Mouse (Mus musculus): ENCODE data around the gene Irf8. TPM values are rescaled to one million over a fixed set of nuclear protein-coding genes. Genes with fewer than 3 reads are reported as not detected.
"Not testable (repeated sequence)": the region's sequence is repeated elsewhere in the genome, so short reads cannot be mapped to it uniquely, and the experiment has no call there.

The Irf8 gene
- polyA plus RNA-seq, 1 experiment from 2014 or later: 12.6 TPM

DNA sequence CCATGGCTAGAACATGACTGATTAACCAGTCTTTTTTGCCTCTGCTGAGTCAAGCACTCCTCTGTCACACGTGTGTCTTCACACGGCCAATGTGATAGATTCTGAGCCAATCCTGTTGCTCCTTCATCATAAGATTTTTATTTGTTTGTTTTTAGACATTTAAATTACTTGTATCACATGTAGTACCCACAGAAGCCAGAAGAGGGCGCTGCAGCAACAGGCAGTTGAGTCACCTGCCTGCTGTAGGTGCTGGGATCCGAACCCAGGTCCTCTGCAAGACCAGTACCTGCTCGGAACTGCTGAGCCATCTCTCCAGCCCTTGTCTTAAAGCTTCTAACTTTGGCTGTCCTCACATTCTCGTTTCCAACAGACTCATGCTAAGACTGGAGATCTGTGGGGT lies 13.1 kb upstream of the Irf8 start:
- no peak for ATAC-seq (replicated peaks; ENCODE audit: insufficient number of reproducible peaks, insufficient read depth, low FRiP score, low read depth)
- Histone ChIP-seq H3K9me3 (replicated peaks) (no peaks in the 10 kb centered on the region), H3K4me3 (no peak overlapping the region), H3K9ac (no peak overlapping the region), H3K4me1 (replicated peaks) (0 out of 2 replicates have a peak, but pooled peaks cover 3% of the 10 kb centered on the region), H3K27ac (no peak overlapping the region), H3K27me3 (0 out of 2 replicates have a peak, but pooled peaks cover 3% of the 10 kb centered on the region), H3K4me2 (no peak overlapping the region), H3K36me3 (no peaks in the 10 kb centered on the region)
- WGBS: 62% methylated on average over 6 of the region's 6 CpGs

DNA sequence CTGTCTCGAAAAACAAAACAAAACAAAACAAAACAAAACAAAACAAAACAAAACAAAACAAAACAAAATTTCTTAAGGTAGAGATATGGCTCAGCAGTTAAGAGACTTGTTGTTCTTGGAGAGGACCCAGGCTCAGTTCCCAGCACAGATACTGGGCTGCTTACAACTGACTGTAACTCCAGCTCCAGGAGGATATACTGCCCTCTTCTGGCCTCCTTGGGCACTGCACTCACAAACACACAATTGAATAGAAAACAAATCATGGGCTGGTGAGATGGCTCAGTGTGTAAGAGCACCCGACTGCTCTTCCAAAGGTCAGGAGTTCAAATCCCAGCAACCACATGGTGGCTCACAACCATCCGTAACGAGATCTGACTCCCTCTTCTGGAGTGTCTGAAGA lies 12.1 kb upstream of the Irf8 start:
- not testable (repeated sequence) for H3K27me3 ChIP-seq; H3K27ac ChIP-seq; H3K4me3 ChIP-seq; ATAC-seq (replicated peaks; ENCODE audit: insufficient number of reproducible peaks, insufficient read depth, low FRiP score, low read depth); H3K36me3 ChIP-seq; H3K4me2 ChIP-seq; H3K9me3 ChIP-seq (replicated peaks); H3K4me1 ChIP-seq (replicated peaks); H3K9ac ChIP-seq
- WGBS: 96% methylated on average over 4 of the region's 4 CpGs

DNA sequence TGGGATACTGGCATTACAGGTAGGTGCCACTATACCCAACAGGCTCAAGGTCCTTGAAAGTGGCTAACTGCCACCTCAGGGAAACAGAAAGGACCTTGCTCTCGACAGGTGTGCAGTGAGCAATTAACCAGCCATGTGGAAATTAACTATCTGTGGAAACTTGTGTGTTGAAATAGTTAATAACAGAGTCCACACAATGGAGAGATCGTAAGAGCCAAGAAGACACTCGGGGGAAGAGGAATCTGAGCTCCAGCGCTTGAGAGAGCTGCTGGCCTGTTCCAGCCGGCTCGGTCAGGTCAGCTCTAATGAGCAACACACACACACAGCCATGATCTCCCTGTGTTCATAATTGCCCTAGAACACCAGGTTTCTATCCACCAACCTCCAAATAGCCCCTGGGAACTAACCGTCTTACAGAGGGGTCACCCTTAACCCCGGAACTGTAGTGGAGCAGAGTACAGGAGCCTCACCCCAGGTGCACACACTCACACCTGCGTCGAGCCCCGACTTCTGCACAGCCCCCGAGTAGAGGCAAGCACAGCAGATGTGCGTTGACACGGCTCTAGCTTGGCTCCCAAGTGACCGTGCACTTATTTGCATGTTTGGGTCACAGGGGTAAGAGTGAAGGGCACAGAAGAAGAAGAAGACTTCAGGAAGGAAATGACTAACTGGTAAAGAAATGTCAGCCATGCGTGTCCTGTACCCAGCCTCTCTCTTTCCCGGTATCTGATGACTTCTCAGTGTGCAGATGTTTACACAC lies 11.2 kb upstream of the Irf8 start:
- Histone ChIP-seq H3K4me3 (no peak overlapping the region), H3K9ac (no peak overlapping the region), H3K36me3 (no peaks in the 10 kb centered on the region), H3K9me3 (replicated peaks) (no peaks in the 10 kb centered on the region), H3K4me2 (no peak overlapping the region), H3K4me1 (replicated peaks) (no peaks in the 10 kb centered on the region), H3K27me3 (0 out of 2 replicates have a peak, but pooled peaks cover 3% of the 10 kb centered on the region), H3K27ac (no peak overlapping the region)
- ATAC-seq (replicated peaks; ENCODE audit: insufficient number of reproducible peaks, insufficient read depth, low FRiP score, low read depth): no peak
- 65% methylated on average over 17 of the region's 17 CpGs for WGBS

DNA sequence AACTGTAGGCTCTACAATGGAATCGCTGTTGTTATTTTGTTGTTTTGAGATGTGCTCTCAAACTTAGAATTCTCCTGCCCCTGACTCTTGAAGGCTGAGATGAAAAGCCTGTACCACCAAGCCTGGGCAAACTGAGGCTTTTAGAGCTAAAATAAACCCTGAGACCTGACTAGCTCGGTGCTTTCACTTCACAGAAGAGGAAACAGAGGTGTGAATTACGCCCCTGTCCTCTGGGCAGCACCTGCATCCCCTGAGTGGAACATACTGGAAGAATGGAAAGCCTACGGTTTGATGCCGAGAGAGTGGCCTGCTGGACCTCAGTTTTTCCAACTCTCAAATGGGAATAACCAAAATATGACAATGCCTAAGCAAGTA lies 10.6 kb upstream of the Irf8 start:
- ATAC-seq (replicated peaks; ENCODE audit: insufficient number of reproducible peaks, insufficient read depth, low FRiP score, low read depth): no peak
- Histone ChIP-seq H3K4me3 (no peak overlapping the region), H3K9ac (no peak overlapping the region), H3K4me1 (replicated peaks) (no peaks in the 10 kb centered on the region), H3K27me3 (0 out of 2 replicates have a peak, but pooled peaks cover 5% of the 10 kb centered on the region), H3K27ac (no peak overlapping the region), H3K9me3 (replicated peaks) (no peaks in the 10 kb centered on the region), H3K4me2 (no peak overlapping the region), H3K36me3 (no peaks in the 10 kb centered on the region)
- 69% methylated on average over 5 of the region's 5 CpGs for WGBS

DNA sequence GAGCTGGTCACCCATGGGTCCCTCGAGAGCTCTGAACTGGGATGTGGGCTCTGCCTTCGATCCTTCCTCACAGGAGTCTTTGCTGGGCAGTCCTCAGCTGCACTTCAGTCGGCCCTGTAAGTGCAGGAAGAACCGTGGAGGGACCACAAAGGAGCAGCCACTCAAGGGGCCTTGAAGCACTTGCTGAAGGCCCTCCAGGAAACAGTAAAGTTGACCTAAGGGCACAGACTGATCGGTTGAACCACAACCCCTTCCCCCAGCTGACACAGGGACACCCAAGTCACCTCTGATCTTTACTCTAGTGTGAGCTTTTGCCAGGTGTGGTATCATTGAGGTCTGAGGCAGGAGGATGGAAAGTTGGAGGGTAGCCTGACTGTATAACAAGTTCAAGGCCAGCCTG lies 10.1 kb upstream of the Irf8 start:
- Histone ChIP-seq H3K4me1 (replicated peaks) (no peaks in the 10 kb centered on the region), H3K9me3 (replicated peaks) (no peaks in the 10 kb centered on the region), H3K4me2 (no peak overlapping the region), H3K27me3 (0 out of 2 replicates have a peak, but pooled peaks cover 6% of the 10 kb centered on the region), H3K9ac (no peak overlapping the region), H3K36me3 (no peaks in the 10 kb centered on the region), H3K27ac (no peak overlapping the region), H3K4me3 (no peak overlapping the region)
- 59% methylated on average over 5 of the region's 5 CpGs for WGBS
- ATAC-seq (replicated peaks; ENCODE audit: insufficient number of reproducible peaks, insufficient read depth, low FRiP score, low read depth): no peak

DNA sequence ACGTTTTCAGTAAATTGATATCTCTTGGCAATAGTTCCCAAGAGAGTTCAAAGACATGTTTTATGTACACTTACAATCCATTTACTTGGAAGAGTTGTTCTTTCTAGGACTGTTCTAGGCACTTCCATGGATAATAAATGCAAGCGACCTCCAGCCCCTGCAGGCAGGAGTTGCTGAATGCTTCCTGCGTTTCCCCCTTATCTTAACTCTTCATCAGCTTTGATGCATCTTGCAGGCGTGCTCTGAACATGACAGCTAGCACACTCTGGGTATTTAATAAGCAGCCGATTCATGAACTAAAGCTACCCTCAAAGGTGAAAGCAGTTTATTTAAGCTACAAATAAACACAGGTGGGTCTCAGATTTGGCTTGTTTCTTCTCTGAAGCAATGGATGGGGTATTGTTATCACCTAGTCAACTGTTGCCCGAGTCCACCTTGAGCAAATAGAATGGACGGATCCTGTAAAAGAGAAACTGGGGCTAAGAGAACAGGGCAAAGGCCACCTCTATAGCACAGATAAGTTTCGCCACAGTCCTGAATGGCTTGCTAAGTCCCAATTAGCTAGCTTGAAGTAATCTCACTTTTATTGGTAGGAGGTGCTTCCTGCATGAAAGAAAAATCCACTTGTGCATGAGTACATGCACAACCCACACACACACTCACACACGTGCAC lies 7.5 kb upstream of the Irf8 start:
- Histone ChIP-seq H3K4me2 (no peak overlapping the region), H3K4me1 (replicated peaks) (no peaks in the 10 kb centered on the region), H3K27me3 (peaks cover 11% of the 10 kb centered on the region; the same call in 1 of the 2 replicates), H3K9me3 (replicated peaks) (no peaks in the 10 kb centered on the region), H3K36me3 (no peaks in the 10 kb centered on the region), H3K4me3 (no peak overlapping the region), H3K9ac (no peak overlapping the region), H3K27ac (no peak overlapping the region)
- WGBS: 54% methylated on average over 9 of the region's 9 CpGs
- ATAC-seq (replicated peaks; ENCODE audit: insufficient number of reproducible peaks, insufficient read depth, low FRiP score, low read depth): no peak

DNA sequence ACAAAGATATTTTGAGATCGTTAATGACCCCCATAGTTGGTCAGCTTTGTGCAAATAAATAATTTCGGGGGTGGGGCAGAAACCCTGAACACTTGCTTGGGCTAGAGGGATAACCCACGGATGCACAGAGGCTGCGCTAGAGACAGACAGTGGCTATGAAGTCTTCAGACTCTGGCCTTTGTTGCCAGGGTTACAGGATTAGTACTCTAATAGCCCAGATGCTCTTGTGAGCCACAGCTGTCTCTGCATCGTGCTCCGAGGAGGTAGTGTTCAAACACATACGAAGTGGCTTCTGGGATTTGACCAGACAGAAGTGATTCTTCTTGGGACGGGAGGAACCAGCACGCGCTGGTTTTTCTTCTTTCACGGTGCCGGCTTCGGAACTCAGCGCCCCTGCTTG lies 4.6 kb upstream of the Irf8 start:
- 52% methylated on average over 14 of the region's 14 CpGs for WGBS
- Histone ChIP-seq H3K9me3 (replicated peaks) (no peaks in the 10 kb centered on the region), H3K9ac (no peak overlapping the region), H3K36me3 (no peaks in the 10 kb centered on the region), H3K4me2 (no peak overlapping the region), H3K4me3 (no peak overlapping the region), H3K4me1 (replicated peaks) (peaks cover 10% of the 10 kb centered on the region), H3K27me3 (peaks cover 33% of the 10 kb centered on the region), H3K27ac (no peak overlapping the region)
- ATAC-seq (replicated peaks; ENCODE audit: insufficient number of reproducible peaks, insufficient read depth, low FRiP score, low read depth): no peak

DNA sequence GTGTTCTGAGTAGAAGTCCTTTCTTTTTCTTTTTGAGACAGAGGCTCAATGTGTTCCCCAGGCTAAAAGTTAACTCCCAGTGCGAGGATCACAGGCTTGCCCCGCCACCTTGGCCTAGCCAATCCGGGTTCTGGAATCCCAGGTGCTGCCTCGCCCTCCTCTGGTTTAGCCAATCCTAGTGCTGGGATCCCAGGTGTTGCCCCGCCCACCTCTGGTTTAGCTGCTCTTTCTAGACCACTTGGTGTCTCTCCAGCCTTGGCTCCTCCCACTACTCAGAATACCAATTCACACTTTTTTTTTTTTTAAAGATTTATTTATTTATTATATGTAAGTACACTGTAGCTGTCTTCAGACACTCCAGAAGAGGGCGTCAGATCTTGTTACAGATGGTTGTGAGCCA lies 4.1 kb upstream of the Irf8 start:
- Histone ChIP-seq H3K4me2 (no peak overlapping the region), H3K36me3 (no peaks in the 10 kb centered on the region), H3K4me3 (no peak overlapping the region), H3K27ac (no peak overlapping the region), H3K9ac (no peak overlapping the region), H3K9me3 (replicated peaks) (no peaks in the 10 kb centered on the region), H3K27me3 (peaks cover 35% of the 10 kb centered on the region), H3K4me1 (replicated peaks) (peaks cover 15% of the 10 kb centered on the region)
- no peak for ATAC-seq (replicated peaks; ENCODE audit: insufficient number of reproducible peaks, insufficient read depth, low FRiP score, low read depth)
- 55% methylated on average over 6 of the region's 6 CpGs for WGBS

DNA sequence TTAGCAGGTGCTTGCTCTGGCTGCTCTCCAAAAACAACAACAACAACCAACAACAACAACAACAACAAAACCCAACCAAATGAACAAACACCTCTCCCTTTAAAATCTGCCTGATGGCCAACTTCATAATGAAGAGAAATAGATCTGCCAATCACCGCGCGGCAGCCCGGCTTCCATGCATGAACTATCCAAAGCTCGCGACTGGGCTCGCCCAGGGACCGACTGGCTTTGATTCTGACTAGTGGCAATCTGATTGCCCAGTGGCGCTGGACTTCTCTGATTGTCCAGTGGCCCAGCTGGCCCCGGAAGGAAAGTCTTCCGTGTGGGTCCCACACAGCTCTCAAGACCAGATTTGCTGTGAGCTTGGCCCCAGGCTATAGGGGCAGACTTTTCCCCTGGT lies 328 bp downstream of the Irf8 start:
- Histone ChIP-seq H3K27me3 (peaks cover 54% of the 10 kb centered on the region), H3K36me3 (no peaks in the 10 kb centered on the region), H3K4me2 (peak overlapping the region; percentile 99), H3K27ac (no peak overlapping the region), H3K9ac (peak overlapping the region; percentile 54), H3K9me3 (replicated peaks) (no peaks in the 10 kb centered on the region), H3K4me1 (replicated peaks) (peaks cover 15% of the 10 kb centered on the region), H3K4me3 (peak overlapping the region; percentile 58)
- no peak for ATAC-seq (replicated peaks; ENCODE audit: insufficient number of reproducible peaks, insufficient read depth, low FRiP score, low read depth)
- 3% methylated on average over 11 of the region's 11 CpGs for WGBS

DNA sequence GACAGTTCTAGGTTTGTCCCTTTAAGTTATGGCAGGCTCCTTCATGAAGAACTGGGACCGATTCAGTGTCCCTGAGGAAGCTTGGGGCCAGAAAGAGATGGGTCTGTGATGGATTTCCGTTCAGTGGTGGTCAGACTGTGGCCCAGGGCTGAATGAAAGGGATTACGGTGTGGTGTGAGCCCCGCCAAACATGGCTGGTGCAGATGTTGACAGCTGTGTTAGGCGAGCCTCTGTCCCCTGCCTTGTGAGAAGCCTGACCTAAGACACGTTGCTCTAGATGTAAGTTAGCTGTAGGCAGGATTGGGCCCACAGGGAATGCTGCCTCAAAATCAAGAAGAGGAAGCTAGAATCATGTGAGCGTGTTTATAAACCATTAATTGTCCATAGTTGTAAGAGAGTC lies 1.0 kb downstream of the Irf8 start:
- Histone ChIP-seq H3K9me3 (replicated peaks) (no peaks in the 10 kb centered on the region), H3K27ac (no peak overlapping the region), H3K4me3 (peak overlapping the region; percentile 58), H3K27me3 (peaks cover 49% of the 10 kb centered on the region), H3K36me3 (no peaks in the 10 kb centered on the region), H3K4me1 (replicated peaks) (peaks cover 15% of the 10 kb centered on the region), H3K4me2 (peak overlapping the region; percentile 99), H3K9ac (no peak overlapping the region)
- WGBS: 57% methylated on average over 7 of the region's 7 CpGs
- no peak for ATAC-seq (replicated peaks; ENCODE audit: insufficient number of reproducible peaks, insufficient read depth, low FRiP score, low read depth)

DNA sequence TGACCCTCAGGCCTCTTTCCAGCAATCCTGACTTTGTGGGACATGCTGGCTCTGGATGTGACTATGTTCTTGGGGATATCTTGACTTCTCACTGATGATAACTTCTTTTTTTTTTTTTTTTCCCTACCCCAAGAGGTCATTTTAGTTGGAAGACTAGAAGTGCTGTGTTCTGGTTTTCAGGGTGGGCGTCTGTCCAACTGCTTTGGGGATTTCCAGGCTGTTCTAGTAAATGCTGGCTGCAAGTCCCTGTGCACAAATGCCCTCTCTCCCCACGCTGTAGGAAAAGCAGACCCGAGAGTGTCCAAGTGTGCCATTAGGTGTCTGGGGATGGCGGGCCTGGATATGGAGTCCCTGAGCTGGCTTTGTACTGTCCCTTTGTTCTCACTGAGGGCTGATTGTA lies 2.6 kb downstream of the Irf8 start:
- Histone ChIP-seq H3K9ac (no peak overlapping the region), H3K27ac (no peak overlapping the region), H3K4me3 (peak overlapping the region; percentile 58; the same call in 1 of the 2 replicates), H3K9me3 (replicated peaks) (no peaks in the 10 kb centered on the region), H3K4me1 (replicated peaks) (peaks cover 18% of the 10 kb centered on the region), H3K27me3 (peaks cover 49% of the 10 kb centered on the region), H3K36me3 (no peaks in the 10 kb centered on the region), H3K4me2 (peak overlapping the region; percentile 99)
- no peak for ATAC-seq (replicated peaks; ENCODE audit: insufficient number of reproducible peaks, insufficient read depth, low FRiP score, low read depth)
- 67% methylated on average over 4 of the region's 4 CpGs for WGBS

DNA sequence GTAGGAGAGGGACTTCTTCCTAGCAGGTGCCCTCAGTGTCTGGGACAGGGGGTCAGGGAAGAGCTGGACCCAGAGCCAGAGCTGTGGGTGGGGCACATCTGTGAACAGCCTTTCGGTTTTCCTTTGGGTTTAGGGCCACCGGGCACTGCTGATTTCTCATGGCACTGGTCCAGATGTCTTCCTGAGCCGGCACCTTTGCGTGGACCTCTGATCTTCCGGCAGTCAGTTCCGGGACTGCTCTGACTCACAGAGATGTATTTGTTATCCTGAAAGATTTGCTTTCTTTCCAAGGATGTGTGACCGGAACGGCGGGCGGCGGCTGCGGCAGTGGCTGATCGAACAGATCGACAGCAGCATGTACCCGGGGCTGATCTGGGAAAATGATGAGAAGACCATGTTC lies 3.4 kb downstream of the Irf8 start:
- H3K4me1 ChIP-seq (replicated peaks): peaks cover 23% of the 10 kb centered on the region
- H3K27ac ChIP-seq: no peak overlapping the region
- no peak for ATAC-seq (replicated peaks; ENCODE audit: insufficient number of reproducible peaks, insufficient read depth, low FRiP score, low read depth)
- H3K36me3 ChIP-seq: no peaks in the 10 kb centered on the region
- H3K4me2 ChIP-seq: peak overlapping the region; percentile 99
- 67% methylated on average over 15 of the region's 15 CpGs for WGBS
- no peak overlapping the region for H3K9ac ChIP-seq
- peak overlapping the region; percentile 2; the same call in 1 of the 2 replicates for H3K4me3 ChIP-seq
- H3K9me3 ChIP-seq (replicated peaks): no peaks in the 10 kb centered on the region
- peaks cover 42% of the 10 kb centered on the region for H3K27me3 ChIP-seq
